ENCODE assay signal across 10 mouse cellular contexts in the genomic region with DNA sequence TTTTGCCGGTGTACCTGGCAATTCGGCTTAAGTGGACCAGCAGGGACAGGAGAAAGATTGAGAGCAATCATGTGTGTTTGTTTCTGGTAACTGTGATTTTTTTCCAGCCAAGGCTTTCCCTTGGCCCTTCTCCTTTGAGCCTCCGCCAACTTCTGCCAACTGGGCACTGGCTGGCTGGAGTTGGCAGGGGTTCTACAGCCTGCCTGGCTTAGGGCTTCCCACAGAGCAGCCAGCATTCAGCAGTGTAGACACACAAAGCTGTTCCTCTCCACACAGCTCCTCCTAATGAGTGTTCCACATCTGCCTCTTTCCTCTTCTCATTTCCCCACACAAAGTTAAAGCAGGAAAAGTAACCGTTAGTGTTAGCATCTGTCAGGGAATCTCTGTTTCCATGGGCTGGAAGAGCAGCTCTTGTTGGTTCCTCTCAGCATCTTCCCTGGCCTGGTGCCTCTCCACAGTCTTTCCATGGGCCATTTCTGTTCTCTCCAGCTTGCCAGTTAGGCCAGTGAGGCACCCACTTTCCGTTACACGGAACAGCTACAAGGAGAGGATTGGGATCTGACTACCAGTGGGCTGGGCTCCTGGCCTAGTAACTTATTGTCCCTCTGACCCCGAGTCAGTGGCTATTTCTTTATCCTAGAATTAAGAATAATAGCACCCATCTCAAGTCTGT.
DNase-seq lines count a peak whose midpoint lies in the region; ATAC-seq lines count a peak whose summit lies in the region.
"Had no signal": no experiment of that assay in that cellular context is flagged by ENCODE, and none has a peak within 500 bp of the region (broad histone marks: within the 10 kb centered on the region; RNA-seq: fewer than 3 reads in every experiment).

No protein-coding gene starts in this region.

- H3K9ac ChIP-seq in neural tube, embryonic 14.5 days (replicated peaks; ENCODE audit: low read depth, low read length) = no peak overlapping the region
- H3K9ac ChIP-seq: limb, embryonic 15.5 days had no signal

- H3K4me3 ChIP-seq in neural tube, embryonic 14.5 days (ENCODE audit: low read depth, low read length) = no peak overlapping the region
- H3K4me3 ChIP-seq: limb, embryonic 15.5 days had no signal

- peak; percentile 14 for DNase-seq in urinary bladder, postnatal 14 days (ENCODE audit: low spot score)
- no peak for DNase-seq in urinary bladder, adult 2 months (ENCODE audit: low spot score)
- peak; percentile 46 to 82 for DNase-seq in frontal cortex, adult 2 months (ENCODE audit: extremely low spot score in 1 of 2, low spot score in 1 of 2)
- peak; percentile 11 for DNase-seq in kidney, postnatal 10 days
- no peak for DNase-seq in urinary bladder, postnatal 25 days (ENCODE audit: low spot score)
- DNase-seq in B cell, adult 2 months = no peak

- no peaks in the 10 kb centered on the region for H3K27me3 ChIP-seq in neural tube, embryonic 14.5 days (ENCODE audit: control insufficient read depth, insufficient read depth, low read length)
- H3K27me3 ChIP-seq: limb, embryonic 15.5 days had no signal

- no peaks in the 10 kb centered on the region; the same call in 1 of the 2 replicates for H3K4me1 ChIP-seq in neural tube, embryonic 14.5 days (ENCODE audit: control insufficient read depth, insufficient read depth, low read length)
- H3K4me1 ChIP-seq: limb, embryonic 15.5 days had no signal

- peak overlapping the region; percentile 64 for H3K27ac ChIP-seq in neural tube, embryonic 14.5 days (ENCODE audit: low read depth, low read length)
- H3K27ac ChIP-seq: limb, embryonic 15.5 days had no signal

- H3K9me3 ChIP-seq in neural tube, embryonic 14.5 days (ENCODE audit: control insufficient read depth, low read length) = no peaks in the 10 kb centered on the region
- H3K9me3 ChIP-seq: limb, embryonic 15.5 days had no signal

- H3K36me3 ChIP-seq in neural tube, embryonic 14.5 days (ENCODE audit: control insufficient read depth, insufficient read depth, low read length) = no peaks in the 10 kb centered on the region
- H3K36me3 ChIP-seq: limb, embryonic 15.5 days had no signal

- peak; percentile 87 for ATAC-seq in neural tube, embryonic 14.5 days (ENCODE audit: low read depth)
- ATAC-seq in granulocyte monocyte progenitor cell, adult 5-6 weeks (replicated peaks; ENCODE audit: poor library complexity, severe bottlenecking) = no peak
- ATAC-seq: Patski had no signal

- WGBS in neural tube, embryonic 14.5 days = 60% methylated on average over 7 of the region's 7 CpGs

- H3K4me2 ChIP-seq in neural tube, embryonic 14.5 days (ENCODE audit: low read depth, low read length) = no peak overlapping the region
- H3K4me2 ChIP-seq: limb, embryonic 15.5 days had no signal

Comparison
In these comparisons a context has a peak if more than half of its experiments do, and no peak if none do; other contexts are left out.
1. DNase-seq: peak in urinary bladder, postnatal 14 days (single experiment), frontal cortex, adult 2 months (2 of 2) and kidney, postnatal 10 days (single experiment); none in urinary bladder, adult 2 months (single experiment), urinary bladder, postnatal 25 days (single experiment) and B cell, adult 2 months (0 of 2).